Mouse (Mus musculus) testis, adult 10 weeks (tissue): ENCODE results near the gene Taar1. TPM values are rescaled to one million over a fixed set of nuclear protein-coding genes. Genes with fewer than 3 reads are reported as not detected.

Experiments used
- polyA plus RNA-seq: library from polyadenylated mRNA; stranded (reverse); fragments of 350-450 nt; fragmentation: Illumina TruSeq; extraction: RNeasy Lipid Tissue Mini Kit (QIAGEN cat#74804); gene quantifications from one replicate; pipeline ENCODE4 v1.2.3, GENCODE M21; 2014; ENCODE audit warnings: low read depth, low replicate concordance

The Taar1 gene
- polyA plus RNA-seq: not detected

DNA sequence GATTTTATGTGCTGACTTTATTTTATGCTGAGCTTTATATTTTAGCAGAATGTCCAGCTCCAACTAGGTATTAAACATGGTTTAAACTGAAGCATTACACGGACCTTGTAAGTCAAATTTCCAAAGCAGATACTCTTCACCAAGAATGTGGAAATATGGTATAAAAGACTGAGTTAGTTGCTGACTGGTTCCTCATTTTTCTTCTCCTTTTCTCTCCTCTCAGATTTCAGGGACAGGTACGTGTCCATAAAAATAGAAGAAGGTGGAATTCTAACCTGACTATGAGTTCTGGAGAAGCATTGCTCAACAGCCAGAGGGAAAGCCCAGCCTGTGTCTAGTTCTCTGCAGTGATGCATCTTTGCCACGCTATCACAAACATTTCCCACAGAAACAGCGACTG is at the start of gene Taar1:
TSS of gene Taar1 (plus strand) at position 301 of the 400 bp plus-strand sequence.

GRCm38 (mm10) chr10:23894601-23895349 is 25.4 kb upstream of the Taar1 start, which contains the start of gene Vnn1:
Gene Vnn1 (plus strand): TSS chr10:23894688.

GRCm38 (mm10) chr10:23938312-23938711 is 18.2 kb downstream of the Taar1 start, which contains the start of gene Taar2:
Gene Taar2 (plus strand): TSS chr10:23938572.

DNA sequence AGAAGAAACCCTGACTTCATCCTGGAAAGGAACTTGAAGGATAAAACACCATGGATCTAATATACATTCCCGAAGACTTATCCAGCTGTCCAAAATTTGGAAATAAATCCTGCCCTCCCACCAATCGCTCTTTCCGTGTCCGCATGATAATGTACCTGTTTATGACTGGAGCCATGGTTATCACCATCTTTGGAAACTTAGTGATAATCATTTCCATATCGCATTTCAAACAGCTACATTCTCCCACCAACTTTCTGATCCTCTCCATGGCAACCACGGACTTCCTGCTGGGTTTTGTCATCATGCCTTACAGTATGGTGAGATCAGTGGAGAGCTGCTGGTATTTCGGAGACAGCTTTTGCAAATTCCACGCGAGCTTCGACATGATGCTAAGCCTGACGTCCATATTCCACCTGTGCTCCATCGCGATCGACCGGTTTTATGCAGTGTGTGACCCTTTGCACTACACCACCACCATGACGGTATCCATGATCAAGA is 29.4 kb downstream of the Taar1 start, which contains the start of gene Taar3:
TSS of gene Taar3 (plus strand) at position 51 of the 498 bp plus-strand sequence.

DNA sequence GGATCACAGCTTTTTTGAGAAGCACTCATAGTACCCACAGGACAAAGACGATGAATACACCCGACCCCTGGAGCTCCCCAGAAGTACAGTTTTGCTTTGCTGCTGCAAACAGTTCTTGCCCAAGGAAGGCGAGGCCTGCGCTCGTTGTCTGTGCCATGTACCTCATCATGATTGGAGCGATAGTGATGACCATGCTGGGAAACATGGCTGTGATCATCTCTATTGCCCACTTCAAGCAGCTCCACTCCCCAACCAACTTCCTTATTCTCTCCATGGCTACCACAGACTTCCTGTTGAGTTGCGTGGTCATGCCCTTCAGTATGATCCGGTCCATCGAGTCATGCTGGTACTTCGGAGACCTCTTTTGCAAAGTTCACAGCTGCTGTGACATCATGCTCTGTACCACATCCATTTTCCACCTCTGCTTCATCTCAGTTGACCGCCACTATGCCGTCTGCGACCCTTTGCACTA is 40.3 kb downstream of the Taar1 start, which contains the start of gene Taar4:
TSS of gene Taar4 (plus strand) at position 51 of the 472 bp plus-strand sequence.

GRCm38 (mm10) chr10:23970656-23971165 is 50.6 kb downstream of the Taar1 start, which contains the start of gene Taar5:
Gene Taar5 (plus strand): TSS chr10:23970706.

Other genes starting within 250 kb of the Taar1 start
- gene Rps12, start 133.1 kb upstream of the Taar1 start, polyA plus RNA-seq: 189 TPM
- gene Slc18b1, start 123.4 kb upstream of the Taar1 start, polyA plus RNA-seq: 2.9 TPM
- gene Vnn3, start 68.9 kb upstream of the Taar1 start, polyA plus RNA-seq: 0.73 TPM
- 1.8 TPM for gene Vnn1, start 25.7 kb upstream of the Taar1 start, polyA plus RNA-seq
- not detected for gene Taar2, start 18.2 kb downstream of the Taar1 start, polyA plus RNA-seq
- not detected for gene Taar3, start 29.2 kb downstream of the Taar1 start, polyA plus RNA-seq
- not detected for gene Taar4, start 40.1 kb downstream of the Taar1 start, polyA plus RNA-seq
- not detected for gene Taar5, start 50.4 kb downstream of the Taar1 start, polyA plus RNA-seq
- gene Taar6, start 65.3 kb downstream of the Taar1 start, polyA plus RNA-seq: not detected
- gene Taar7a, start 73.1 kb downstream of the Taar1 start, polyA plus RNA-seq: not detected
- not detected for gene Taar7b, start 79.6 kb downstream of the Taar1 start, polyA plus RNA-seq
- not detected for gene Taar7d, start 106.9 kb downstream of the Taar1 start, polyA plus RNA-seq
- not detected for gene Taar7e, start 117.3 kb downstream of the Taar1 start, polyA plus RNA-seq
- gene Taar7f, start 129.2 kb downstream of the Taar1 start, polyA plus RNA-seq: not detected
- not detected for gene Taar8a, start 156.1 kb downstream of the Taar1 start, polyA plus RNA-seq
- gene Taar8b, start 171.9 kb downstream of the Taar1 start, polyA plus RNA-seq: not detected
- gene Taar8c, start 181.6 kb downstream of the Taar1 start, polyA plus RNA-seq: not detected
- not detected for gene Taar9, start 189.2 kb downstream of the Taar1 start, polyA plus RNA-seq
- gene Stx7, start 228.9 kb downstream of the Taar1 start, polyA plus RNA-seq: 25.0 TPM